Mouse (Mus musculus) left cerebral cortex, adult 18-20 months (tissue): ENCODE measurements at regions not wholly inside any gene's neighbourhood (a gene's known extent, or its start where the extent isn't known, plus 50 kb on each side); places are given as distances from the start of the nearest gene placed in this dataset.

Experiments used
- DNase-seq, 2 experiments: peaks; one replicate each; pipeline ENCODE4 v3.0.0; 2021 to 2022; ENCODE audit warnings: low spot score in 2 of 2, mixed read lengths in 1 of 2

DNA sequence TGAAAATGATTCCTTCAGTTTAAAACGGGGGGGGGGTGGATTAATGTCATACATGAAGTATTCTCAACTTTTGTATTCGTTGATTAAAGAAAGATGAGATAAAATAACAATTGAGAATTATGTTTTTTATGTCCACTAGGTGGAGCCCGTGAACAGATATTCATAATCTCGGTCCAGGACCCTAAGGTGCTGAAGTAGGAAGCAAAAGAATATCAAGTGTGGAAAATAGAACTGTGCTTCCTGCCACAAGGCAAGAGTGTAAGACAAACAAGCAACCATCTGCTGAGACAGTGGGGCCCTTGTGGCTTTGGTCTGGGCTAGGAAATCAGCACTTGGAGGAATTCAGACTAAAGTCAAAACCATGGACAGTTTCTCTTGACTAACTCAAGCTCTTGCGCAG is 50.9 kb upstream of the Kap start:
- peak in 1 of 2 experiments; percentile 7 for DNase-seq

DNA sequence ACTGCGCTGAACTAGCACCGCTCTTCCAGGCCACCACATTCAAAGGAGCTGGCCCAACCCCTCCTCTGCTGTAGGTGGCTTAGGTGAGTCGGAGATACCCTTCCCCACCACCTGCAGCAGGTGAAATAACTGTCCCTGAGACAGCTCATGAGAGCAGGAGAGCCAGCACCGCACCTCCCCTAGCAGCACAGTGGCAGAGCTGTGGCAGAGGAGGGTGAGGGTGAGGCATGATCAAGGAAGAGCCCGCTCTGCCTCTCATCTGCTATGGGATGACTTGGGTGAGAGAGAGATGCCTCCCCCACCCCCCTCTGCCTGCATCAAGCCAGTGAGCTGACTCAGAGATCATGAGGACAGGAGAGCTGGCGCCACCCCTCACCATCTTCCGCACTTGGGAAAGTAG is 81.1 kb upstream of the Kap start:
- DNase-seq, result no peak

DNA sequence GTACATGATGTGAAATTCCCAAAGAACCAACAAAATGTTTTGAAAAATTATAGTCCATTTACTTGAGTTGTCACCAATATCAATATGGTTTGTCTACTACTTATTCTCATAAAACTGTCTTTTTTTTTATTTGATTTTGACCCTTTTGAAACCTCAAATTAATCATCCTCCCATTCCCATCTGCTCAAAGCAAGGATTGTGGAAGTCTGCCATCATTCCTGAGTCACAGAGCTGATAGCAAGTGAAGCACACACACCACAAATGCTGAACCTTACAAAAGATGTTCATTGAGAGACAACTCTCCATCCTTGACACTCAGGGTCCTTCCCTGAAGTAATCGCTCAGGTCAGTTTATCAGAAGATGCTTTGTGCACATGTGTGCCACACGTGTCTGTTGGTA is 82.1 kb upstream of the Kap start:
- DNase-seq, result no peak

DNA sequence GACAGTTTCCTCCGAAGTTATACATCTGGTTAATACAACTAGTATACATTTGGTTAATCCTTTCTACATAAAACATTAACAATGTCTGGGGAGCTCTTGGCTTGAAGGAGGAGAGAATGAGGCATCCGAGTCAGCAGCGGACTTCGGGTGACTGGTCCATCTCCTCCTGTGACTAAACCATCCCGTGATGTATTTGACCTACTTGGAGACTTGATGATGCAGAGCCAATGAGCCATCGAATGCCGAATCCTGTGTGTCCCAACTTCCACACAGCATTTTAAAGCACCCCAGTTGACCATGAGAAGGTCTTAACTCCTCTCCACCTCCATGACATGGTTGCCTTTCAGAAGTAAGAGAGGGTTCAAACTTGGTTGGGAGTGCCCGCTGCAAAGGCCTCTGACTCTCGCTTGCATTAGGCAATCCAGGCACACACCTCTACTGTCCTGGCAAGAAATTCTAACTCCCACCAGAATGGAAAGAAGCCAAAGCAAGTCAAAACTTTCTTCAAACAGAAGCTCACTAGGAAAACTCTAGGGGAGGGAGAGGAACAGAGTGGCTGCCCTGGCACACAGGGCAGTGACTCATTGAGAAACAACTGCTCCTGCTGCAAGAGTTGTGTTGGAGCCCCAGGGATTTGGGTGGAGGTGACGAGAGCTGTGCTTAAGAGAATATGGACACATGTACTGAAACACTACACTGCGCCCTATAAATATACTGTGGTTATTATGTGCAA is 75.4 kb upstream of the Etv6 start:
- DNase-seq, result no peak

DNA sequence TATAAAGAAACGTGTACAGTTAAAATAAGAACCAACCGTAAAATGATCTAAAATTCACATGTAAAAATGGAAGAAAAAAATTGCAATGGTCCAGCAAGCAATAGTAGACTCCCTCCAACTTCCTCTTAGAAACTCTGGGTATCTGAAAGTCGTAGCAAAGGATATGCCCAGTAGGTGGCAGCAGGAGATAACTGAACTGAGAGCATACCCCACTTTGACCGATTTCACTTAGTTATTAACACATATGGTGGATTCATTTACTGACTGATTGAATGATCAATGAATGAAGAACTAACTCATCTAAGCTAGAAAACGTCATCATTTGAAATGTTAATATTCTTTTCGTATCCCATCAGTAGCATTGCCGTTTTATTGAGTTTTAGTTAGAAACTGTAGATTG is 74.8 kb upstream of the Etv6 start:
- DNase-seq, result peak; percentile 69 to 85

DNA sequence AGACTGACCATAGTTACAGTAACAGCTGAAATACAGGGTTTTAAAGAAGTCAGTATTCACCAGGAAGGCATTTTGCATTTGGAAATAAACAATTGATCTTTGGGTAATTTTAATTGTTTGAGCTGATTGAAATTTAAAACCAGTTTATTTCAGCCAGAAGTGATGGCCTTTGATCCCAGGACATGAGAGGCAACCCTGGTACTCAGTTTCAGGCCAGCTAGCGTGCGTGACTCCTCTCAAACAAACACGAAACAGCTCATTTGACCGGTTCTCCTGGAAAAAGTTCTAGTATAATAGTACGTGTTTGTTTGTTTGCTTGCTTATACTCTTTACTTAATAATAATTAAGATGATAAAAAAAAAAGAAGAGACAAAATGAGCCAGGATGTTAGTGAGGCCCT is 72.9 kb upstream of the Etv6 start:
- DNase-seq, result no peak

DNA sequence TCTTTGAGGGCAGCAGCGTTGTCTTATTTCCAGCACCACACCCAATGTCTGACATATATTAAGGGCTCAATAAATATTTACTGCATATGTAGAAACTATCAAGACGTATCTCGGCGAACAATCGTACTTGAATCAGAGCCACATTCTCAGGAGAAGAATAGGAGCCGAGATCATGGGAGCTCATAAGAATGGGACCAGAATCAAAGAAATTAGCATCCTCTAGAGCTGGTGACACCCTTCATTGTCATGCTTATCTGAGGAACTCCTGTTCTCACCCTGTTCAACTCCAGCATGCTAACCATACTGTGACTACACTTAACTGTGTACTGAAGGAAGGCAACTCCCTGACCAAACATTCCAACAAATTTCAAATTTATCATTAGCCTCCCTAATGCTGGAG is 72.2 kb upstream of the Etv6 start:
- no peak for DNase-seq

DNA sequence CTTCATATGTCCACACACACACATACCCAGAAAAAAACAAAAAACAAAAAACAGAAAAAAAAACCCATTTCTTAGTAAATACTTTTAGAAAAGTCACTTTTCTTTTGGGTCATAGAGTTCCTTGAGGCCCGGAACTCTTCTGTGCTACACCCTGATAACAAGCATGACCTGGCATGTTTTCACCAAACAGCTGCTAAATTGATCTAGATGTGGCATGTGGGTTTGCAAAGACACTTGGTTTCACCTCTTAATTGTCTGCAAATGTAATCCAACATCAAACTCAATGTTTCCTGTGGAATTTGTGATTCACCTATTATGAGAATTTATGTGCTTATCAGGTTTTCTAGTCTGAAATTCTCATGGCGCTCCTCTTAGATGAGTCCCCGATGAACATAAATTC is 68.2 kb upstream of the Etv6 start:
- no peak for DNase-seq

DNA sequence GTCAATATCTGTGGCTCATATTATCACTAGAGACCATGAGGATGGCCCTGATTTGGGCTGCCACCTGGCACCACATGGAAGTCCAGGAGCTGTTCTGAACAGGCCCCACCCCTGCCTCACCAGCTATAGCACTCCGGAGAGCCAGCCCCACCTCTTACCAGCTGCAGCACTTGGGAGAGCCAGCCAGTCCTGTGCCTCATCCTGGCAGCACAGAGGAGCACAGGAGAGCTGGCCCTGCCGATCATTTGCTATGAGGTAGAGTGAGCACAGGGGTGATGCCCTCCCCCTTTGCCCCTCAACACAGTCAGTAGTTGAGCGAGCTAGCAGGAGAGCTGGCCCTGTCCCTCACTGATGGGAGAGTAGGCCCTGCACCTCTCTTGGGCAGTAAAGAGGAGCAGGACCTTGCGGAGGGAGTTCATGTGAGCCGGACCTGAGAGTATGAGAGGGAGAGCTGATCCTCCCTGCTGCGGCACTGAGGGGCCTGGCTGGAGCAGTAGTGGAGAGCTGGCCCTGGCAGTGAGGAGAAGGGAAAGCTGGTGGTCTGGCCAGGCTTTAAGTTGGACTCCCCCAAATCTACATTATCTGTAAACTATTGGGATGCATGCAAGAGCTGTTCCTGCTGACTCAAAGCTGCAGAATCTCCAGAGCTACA is 63.3 kb upstream of the Etv6 start:
- no peak for DNase-seq

DNA sequence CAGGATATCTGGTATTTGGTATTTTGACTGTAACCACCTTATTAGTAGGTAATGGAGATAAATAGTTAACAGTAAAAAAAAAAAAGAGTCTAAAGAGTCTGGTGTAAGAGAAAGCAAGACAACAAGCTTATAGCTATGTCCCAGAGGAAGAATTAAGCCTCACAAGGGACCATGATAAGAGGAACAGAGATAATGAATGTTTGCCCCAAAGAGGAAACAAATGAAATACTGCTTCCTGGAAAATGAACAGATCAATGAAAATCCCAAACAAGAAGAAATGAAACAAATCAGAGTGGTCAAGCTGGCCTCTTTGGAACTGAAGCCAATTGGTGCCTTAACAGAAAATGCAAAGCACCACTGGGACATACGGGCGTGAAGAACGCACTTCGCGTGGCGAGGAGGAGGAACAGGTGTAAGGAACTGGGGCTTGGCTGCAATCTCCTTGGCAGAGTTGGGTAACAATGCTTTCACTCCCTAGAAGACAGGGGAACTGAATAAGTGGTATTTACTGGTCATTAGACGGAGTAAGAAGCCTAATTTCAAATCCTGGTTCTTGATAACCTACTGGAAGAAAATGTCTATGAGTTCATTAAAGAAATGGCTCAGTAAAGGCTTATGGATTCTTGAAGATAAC is 62.2 kb upstream of the Etv6 start:
- DNase-seq, result no peak

DNA sequence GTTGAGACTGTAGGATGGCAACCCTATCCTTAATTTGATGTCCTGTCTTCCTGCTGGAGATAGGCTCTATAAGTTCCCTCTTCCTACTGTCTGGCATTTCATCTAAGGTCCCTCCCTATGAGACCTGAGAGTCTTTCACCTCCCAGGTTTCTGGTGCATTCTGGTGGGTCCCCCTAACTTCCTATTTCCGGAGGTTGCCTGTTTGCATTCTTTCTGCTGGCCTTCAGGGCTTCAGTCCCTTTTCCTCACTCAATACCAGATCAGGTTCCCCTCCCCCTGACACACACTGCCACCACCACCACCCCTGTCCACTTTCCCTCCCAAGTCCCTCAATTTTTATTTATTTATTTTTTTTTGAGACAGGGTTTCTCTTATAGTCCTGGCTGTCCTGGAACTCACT is 59.5 kb upstream of the Etv6 start:
- DNase-seq, result no peak

DNA sequence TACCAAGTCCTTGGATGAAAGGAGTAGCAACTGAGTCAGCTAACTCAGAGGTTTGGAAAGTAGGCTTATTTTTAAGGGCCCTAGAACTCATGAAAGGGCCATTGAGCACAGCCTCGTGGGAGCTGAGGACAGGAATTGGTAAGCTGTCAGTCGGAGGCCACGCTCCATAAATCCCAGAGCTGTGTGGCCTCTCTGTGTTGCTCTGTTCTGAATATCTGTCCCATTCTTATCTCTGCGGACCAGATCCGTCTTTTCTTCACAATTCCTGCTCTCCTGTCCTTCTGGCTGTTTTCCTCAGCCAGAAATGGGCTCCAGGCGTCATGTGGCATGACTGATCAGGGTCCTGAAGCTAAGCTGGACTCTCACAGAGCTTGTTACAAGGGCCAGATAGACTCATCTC is 58.6 kb upstream of the Etv6 start:
- no peak for DNase-seq

DNA sequence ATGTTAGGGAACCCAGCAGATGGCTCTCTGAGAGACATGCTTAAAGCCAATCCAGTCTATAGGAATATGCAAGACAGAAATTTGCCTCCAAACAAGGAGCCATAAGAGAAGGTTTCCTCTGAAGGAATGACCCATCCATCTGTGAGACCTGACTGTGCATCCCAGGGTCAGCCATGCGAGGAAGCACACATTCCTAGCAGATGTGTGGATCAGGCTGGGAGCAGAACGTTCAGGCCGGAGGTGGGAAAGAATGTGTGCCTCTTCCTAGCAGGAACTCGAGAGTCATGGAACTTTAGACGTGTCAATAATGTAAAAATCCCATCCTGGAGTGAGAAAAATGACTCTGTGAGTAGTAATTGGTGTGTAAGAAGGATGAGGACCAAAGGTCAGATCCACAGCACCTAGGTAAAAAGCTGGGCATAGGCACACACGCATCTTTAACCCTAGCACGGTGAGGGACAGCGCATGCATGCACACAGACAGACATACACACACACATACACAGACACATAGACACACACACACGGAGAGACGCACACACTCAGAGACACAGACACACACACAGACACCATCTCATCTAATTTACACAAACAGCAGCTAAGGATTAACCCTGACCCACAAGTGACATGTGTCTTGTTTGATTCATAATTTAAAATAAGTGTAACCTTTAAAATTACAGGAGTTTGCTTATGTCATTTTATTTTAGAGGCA is 51.5 kb upstream of the Etv6 start:
- DNase-seq, result no peak

DNA sequence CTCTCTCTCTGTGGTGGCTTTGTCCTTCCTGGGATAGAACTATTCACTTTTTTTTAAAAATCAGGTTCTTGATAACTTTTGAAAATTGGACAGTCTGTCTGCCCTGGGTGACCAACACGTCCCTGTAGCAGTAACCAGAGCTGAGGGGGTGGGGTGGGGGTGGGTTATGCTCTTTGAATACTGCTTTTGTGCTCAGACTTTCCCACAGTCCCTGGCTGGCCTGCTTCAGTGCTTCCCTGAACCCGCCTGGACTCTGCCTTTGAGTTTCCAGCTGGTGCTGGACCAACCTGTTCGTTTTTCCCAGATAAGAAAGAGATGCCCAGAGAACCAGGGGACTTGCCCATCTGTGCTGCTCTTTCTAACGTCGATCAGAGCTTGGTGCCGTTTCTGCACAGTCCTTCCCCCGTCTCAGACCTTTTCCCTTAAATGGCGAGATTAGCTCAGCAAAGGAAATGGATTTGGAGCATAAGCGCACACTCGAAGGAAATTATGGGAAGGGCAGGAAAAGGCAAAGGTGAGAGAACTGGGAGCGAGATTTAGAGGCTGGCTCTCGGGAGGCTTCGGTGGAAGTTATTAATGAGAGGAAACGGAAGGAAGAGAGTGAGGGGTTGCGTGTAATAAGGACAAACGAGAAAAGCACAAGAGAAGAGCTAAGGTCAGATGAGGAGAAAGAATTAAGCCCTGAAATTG is 50.7 kb upstream of the Etv6 start:
- DNase-seq, result no peak
